Mouse (Mus musculus) liver, postnatal 0 days (tissue): ENCODE measurements at regions not wholly inside any gene's neighbourhood (a gene's known extent, or its start where the extent isn't known, plus 50 kb on each side); places are given as distances from the start of the nearest gene placed in this dataset.
"Not testable (repeated sequence)": the region's sequence is repeated elsewhere in the genome, so short reads cannot be mapped to it uniquely, and the experiment has no call there.

Source experiments
- ATAC-seq: fragments of 200-750 bp; cut with Nextera tagmentation; 2 replicates; pipeline ENCODE4 v1.8.0; 2017; ENCODE audit warnings: mild to moderate bottlenecking, moderate library complexity
- DNase-seq: peaks from one replicate; pipeline ENCODE4 v3.0.0-alpha.2; 2016
- H3K27ac ChIP-seq: fragments of 300-500 bp; sonication (generic); 2 replicates; pipeline ENCODE4 v1.5.1; 2014; ENCODE audit warnings: antibody characterized with exemption, moderate library complexity, mild to moderate bottlenecking, low read depth
- H3K27me3 ChIP-seq: fragments of 300-500 bp; sonication (generic); 2 replicates; pipeline ENCODE4 v1.6.1; 2014; ENCODE audit warnings: low read length, control low read depth, mixed read lengths; ENCODE audit not compliant: insufficient read depth
- H3K36me3 ChIP-seq: fragments of 300-500 bp; sonication (generic); replicated peaks from 2 replicates; pipeline ENCODE4 v1.6.1; 2014; ENCODE audit warnings: mild to moderate bottlenecking, control low read depth, low read length, moderate library complexity, mixed read lengths; ENCODE audit not compliant: insufficient read depth
- H3K4me1 ChIP-seq: fragments of 300-500 bp; sonication (generic); 2 replicates; pipeline ENCODE4 v1.6.1; 2014; ENCODE audit warnings: antibody characterized with exemption, mild to moderate bottlenecking, control low read depth; ENCODE audit not compliant: insufficient read depth
- H3K4me2 ChIP-seq: fragments of 300-500 bp; sonication (generic); 2 replicates; pipeline ENCODE4 v1.6.1; 2014; ENCODE audit warnings: low read depth, mild to moderate bottlenecking, low read length, moderate library complexity, mixed read lengths
- H3K4me3 ChIP-seq: fragments of 300-500 bp; sonication (generic); 2 replicates; pipeline ENCODE4 v1.5.1; 2014; ENCODE audit warnings: low read depth, low read length
- H3K9ac ChIP-seq: fragments of 300-500 bp; sonication (generic); replicated peaks from 2 replicates; pipeline ENCODE4 v1.6.1; 2014; ENCODE audit warnings: mild to moderate bottlenecking, moderate library complexity
- H3K9me3 ChIP-seq: fragments of 300-500 bp; sonication (generic); 2 replicates; pipeline ENCODE4 v1.6.1; 2016; ENCODE audit warnings: mild to moderate bottlenecking, control low read depth, low read length, mixed read lengths
- CTCF ChIP-seq: sonication (generic); IDR thresholded peaks from 2 replicates; pipeline ENCODE4 v1.5.1; 2016; ENCODE audit warnings: antibody characterized with exemption, low read depth
- EP300 ChIP-seq: IDR thresholded peaks from 2 replicates; pipeline ENCODE4 v1.6.1; 2016; ENCODE audit warnings: antibody characterized with exemption, low read depth, mild to moderate bottlenecking
- WGBS: fragments of 180-500 bp; shearing (Covaris S2); extraction: QIAGEN DNeasy Blood & Tissue Kit; methylation state at CpG from one replicate; pipeline ENCODE4 v1.1.7; 2014; ENCODE audit not compliant: insufficient replicate concordance; 5-methylcytosine and 5-hydroxymethylcytosine counted together

- TF ChIP-seq EP300, result no peak
- no peak for TF ChIP-seq CTCF
- Histone ChIP-seq H3K27me3 (no peaks in the 10 kb centered on the region), H3K36me3 (no peaks in the 10 kb centered on the region), H3K9me3 (no peaks in the 10 kb centered on the region), H3K4me2 (no peak overlapping the region), H3K4me1 (no peaks in the 10 kb centered on the region), H3K27ac (no peak overlapping the region), H3K9ac (no peak overlapping the region), H3K4me3 (no peak overlapping the region)
- ATAC-seq (no peak), DNase-seq (no peak)
- 40% methylated on average over 1 of the region's 1 CpGs for WGBS
Observed at GRCm38 (mm10) chr11:14943036-14943435, 344.0 kb downstream of the Pom121l12 start.

GRCm38 (mm10) chr11:14943451-14943850 lies 344.4 kb downstream of the Pom121l12 start:
- not testable (repeated sequence) for H3K36me3 ChIP-seq, H3K4me3 ChIP-seq, H3K9me3 ChIP-seq, H3K4me2 ChIP-seq, DNase-seq, H3K27me3 ChIP-seq, H3K4me1 ChIP-seq, ATAC-seq, H3K27ac ChIP-seq, H3K9ac ChIP-seq

GRCm38 (mm10) chr11:14957650-14958049 lies 358.6 kb downstream of the Pom121l12 start:
- TF ChIP-seq CTCF (no peak), EP300 (no peak)
- Histone ChIP-seq H3K36me3 (no peaks in the 10 kb centered on the region), H3K9me3 (no peaks in the 10 kb centered on the region), H3K9ac (no peak overlapping the region), H3K27ac (no peak overlapping the region), H3K4me3 (no peak overlapping the region), H3K4me2 (no peak overlapping the region), H3K4me1 (no peaks in the 10 kb centered on the region), H3K27me3 (no peaks in the 10 kb centered on the region)
- 77% methylated on average over 1 of the region's 1 CpGs for WGBS
- no peak for ATAC-seq
- no peak for DNase-seq

GRCm38 (mm10) chr11:14958689-14959088 lies 359.6 kb downstream of the Pom121l12 start:
- no peak for DNase-seq
- Histone ChIP-seq H3K4me3 (no peak overlapping the region), H3K4me1 (no peaks in the 10 kb centered on the region), H3K9ac (no peak overlapping the region), H3K9me3 (no peaks in the 10 kb centered on the region), H3K4me2 (no peak overlapping the region), H3K27me3 (no peaks in the 10 kb centered on the region), H3K27ac (no peak overlapping the region), H3K36me3 (no peaks in the 10 kb centered on the region)
- TF ChIP-seq CTCF (no peak), EP300 (no peak)
- 0 out of 2 replicates have a peak, but pooled peaks have one; percentile 13 for ATAC-seq
